25 mouse cellular contexts compared by ENCODE assay signal in the genomic region with DNA sequence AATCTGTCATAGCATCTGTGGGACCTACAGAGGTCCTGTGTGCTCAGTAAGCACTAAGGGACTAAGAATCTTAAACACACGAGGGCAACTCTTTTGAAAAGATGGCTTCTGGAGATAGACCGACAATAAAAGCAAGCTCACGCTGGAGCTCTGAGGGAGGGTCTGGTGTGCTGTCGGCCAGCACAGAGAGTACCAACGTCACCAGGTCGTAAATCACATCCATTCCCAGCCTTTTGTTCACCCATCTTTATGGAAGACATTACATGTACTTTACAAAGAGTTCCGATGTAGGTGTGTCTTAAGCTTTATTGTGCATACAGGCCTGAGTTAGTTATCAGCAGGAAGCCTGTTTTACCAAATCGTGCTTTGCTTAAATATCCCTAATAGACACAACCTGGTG. TPM values are rescaled to one million over a fixed set of nuclear protein-coding genes. Genes with fewer than 3 reads are reported as not detected.
DNase-seq lines count a peak whose midpoint lies in the region; ATAC-seq and TF ChIP-seq lines count a peak whose summit lies in the region.
"Had no signal": no experiment of that assay in that cellular context is flagged by ENCODE, and none has a peak within 500 bp of the region (broad histone marks: within the 10 kb centered on the region; RNA-seq: fewer than 3 reads in every experiment).

No protein-coding gene starts in this region.

- no peak overlapping the region for H3K9ac ChIP-seq in midbrain, embryonic 16.5 days (ENCODE audit: low read depth, low read length)
- no peak overlapping the region for H3K9ac ChIP-seq in intestine, postnatal 0 days (ENCODE audit: low read depth, low read length)
- H3K9ac ChIP-seq in neural tube, embryonic 14.5 days (replicated peaks; ENCODE audit: low read depth, low read length), result no peak overlapping the region
- no peak overlapping the region for H3K9ac ChIP-seq in midbrain, embryonic 15.5 days
- H3K9ac ChIP-seq: hindbrain, embryonic 14.5 days; liver, postnatal 0 days had no signal

- H3K9me3 ChIP-seq in midbrain, embryonic 10.5 days (replicated peaks), result 0 out of 2 replicates have a peak, but pooled peaks cover 4% of the 10 kb centered on the region
- no peaks in the 10 kb centered on the region for H3K9me3 ChIP-seq in midbrain, embryonic 16.5 days (replicated peaks; ENCODE audit: control insufficient read depth, low read length, poor library complexity, severe bottlenecking)
- no peaks in the 10 kb centered on the region for H3K9me3 ChIP-seq in intestine, postnatal 0 days (ENCODE audit: control insufficient read depth)
- H3K9me3 ChIP-seq in neural tube, embryonic 14.5 days (ENCODE audit: control insufficient read depth, low read length), result no peaks in the 10 kb centered on the region
- 0 out of 2 replicates have a peak, but pooled peaks cover 3% of the 10 kb centered on the region for H3K9me3 ChIP-seq in midbrain, embryonic 15.5 days

- no peak for TF ChIP-seq CTCF in intestine, postnatal 0 days (IDR thresholded peaks at IDR 0.05; ENCODE audit: low read depth)

- H3K27me3 ChIP-seq in midbrain, embryonic 10.5 days (ENCODE audit: low read depth, poor library complexity, severe bottlenecking), result no peaks in the 10 kb centered on the region
- H3K27me3 ChIP-seq in midbrain, embryonic 16.5 days (ENCODE audit: control insufficient read depth, insufficient read depth, low read depth, low read length), result no peaks in the 10 kb centered on the region
- no peaks in the 10 kb centered on the region for H3K27me3 ChIP-seq in intestine, postnatal 0 days (replicated peaks; ENCODE audit: control insufficient read depth, insufficient read depth, low read length)
- no peaks in the 10 kb centered on the region for H3K27me3 ChIP-seq in neural tube, embryonic 14.5 days (ENCODE audit: control insufficient read depth, insufficient read depth, low read length)
- H3K27me3 ChIP-seq in midbrain, embryonic 15.5 days (replicated peaks), result no peaks in the 10 kb centered on the region

- no peak overlapping the region for H3K4me3 ChIP-seq in midbrain, embryonic 10.5 days
- H3K4me3 ChIP-seq in midbrain, embryonic 16.5 days (ENCODE audit: low read depth, low read length), result no peak overlapping the region
- H3K4me3 ChIP-seq in intestine, postnatal 0 days (ENCODE audit: low read depth, low read length), result no peak overlapping the region
- H3K4me3 ChIP-seq in neural tube, embryonic 14.5 days (ENCODE audit: low read depth, low read length), result no peak overlapping the region
- H3K4me3 ChIP-seq in midbrain, embryonic 15.5 days, result no peak overlapping the region
- H3K4me3 ChIP-seq: embryonic facial prominence, embryonic 10.5 days; heart, adult 2 months had no signal

- ATAC-seq in midbrain, embryonic 16.5 days, result no peak
- ATAC-seq in intestine, postnatal 0 days, result no peak
- ATAC-seq in neural tube, embryonic 14.5 days (ENCODE audit: low read depth), result peak; percentile 36; the same call in 1 of the 2 replicates
- no peak for ATAC-seq in midbrain, embryonic 15.5 days (replicated peaks)
- ATAC-seq: inflammation-experienced regulatory T-cells, adult 6 months; liver, postnatal 0 days had no signal

- peaks cover 27% of the 10 kb centered on the region for H3K4me1 ChIP-seq in midbrain, embryonic 10.5 days
- no peaks in the 10 kb centered on the region for H3K4me1 ChIP-seq in midbrain, embryonic 16.5 days (ENCODE audit: control insufficient read depth, insufficient read depth, low read length)
- no peaks in the 10 kb centered on the region for H3K4me1 ChIP-seq in intestine, postnatal 0 days (replicated peaks; ENCODE audit: control insufficient read depth, insufficient read depth, low read length)
- no peaks in the 10 kb centered on the region for H3K4me1 ChIP-seq in neural tube, embryonic 14.5 days (ENCODE audit: control insufficient read depth, insufficient read depth, low read length)
- 0 out of 2 replicates have a peak, but pooled peaks cover 3% of the 10 kb centered on the region for H3K4me1 ChIP-seq in midbrain, embryonic 15.5 days

- H3K27ac ChIP-seq in midbrain, embryonic 10.5 days (replicated peaks), result peak overlapping the region; percentile 52
- no peak overlapping the region for H3K27ac ChIP-seq in midbrain, embryonic 16.5 days (ENCODE audit: low read length)
- no peak overlapping the region for H3K27ac ChIP-seq in intestine, postnatal 0 days (ENCODE audit: low read depth, low read length)
- no peak overlapping the region for H3K27ac ChIP-seq in neural tube, embryonic 14.5 days (ENCODE audit: low read depth, low read length)
- no peak overlapping the region for H3K27ac ChIP-seq in midbrain, embryonic 15.5 days
- H3K27ac ChIP-seq: embryonic facial prominence, embryonic 10.5 days; heart, adult 2 months; hindbrain, embryonic 14.5 days had no signal

- peak; percentile 43 for DNase-seq in embryo, embryonic 10 days (ENCODE audit: low spot score)
- DNase-seq in embryo, embryonic 9.5 days (ENCODE audit: extremely low spot score), result no peak
- no peak for DNase-seq in midbrain, embryonic 10.5 days (ENCODE audit: low spot score)
- no peak for DNase-seq in left cerebral cortex, adult 9 months (ENCODE audit: low spot score in 2 of 2)
- DNase-seq: adrenal gland, postnatal 14 days; cerebellum, adult 2 months; cerebellum, postnatal 25 days; gastrocnemius, postnatal 36 days; heart, adult 2 months; kidney, postnatal 4 days; liver, postnatal 0 days; lung, postnatal 10 days; thymus, postnatal 25 days had no signal

- WGBS in midbrain, embryonic 10.5 days, result 81% methylated on average over 8 of the region's 8 CpGs
- 72% methylated on average over 8 of the region's 8 CpGs for WGBS in midbrain, embryonic 16.5 days
- 24% methylated on average over 8 of the region's 8 CpGs for WGBS in intestine, postnatal 0 days
- 15% methylated on average over 8 of the region's 8 CpGs for WGBS in neural tube, embryonic 14.5 days
- whole genome bisulfite sequencing in midbrain, embryonic 15.5 days, result 71% methylated on average over 8 of the region's 8 CpGs

- H3K36me3 ChIP-seq in midbrain, embryonic 10.5 days, result no peaks in the 10 kb centered on the region
- H3K36me3 ChIP-seq in midbrain, embryonic 16.5 days (ENCODE audit: control insufficient read depth, insufficient read depth, low read length), result no peaks in the 10 kb centered on the region
- H3K36me3 ChIP-seq in intestine, postnatal 0 days (ENCODE audit: control insufficient read depth, insufficient read depth), result no peaks in the 10 kb centered on the region
- H3K36me3 ChIP-seq in neural tube, embryonic 14.5 days (ENCODE audit: control insufficient read depth, insufficient read depth, low read length), result no peaks in the 10 kb centered on the region
- no peaks in the 10 kb centered on the region for H3K36me3 ChIP-seq in midbrain, embryonic 15.5 days (replicated peaks)
- H3K36me3 ChIP-seq: embryonic facial prominence, embryonic 10.5 days had no signal

- no peak overlapping the region for H3K4me2 ChIP-seq in midbrain, embryonic 16.5 days (ENCODE audit: low read length)
- H3K4me2 ChIP-seq in intestine, postnatal 0 days (replicated peaks; ENCODE audit: low read depth), result 0 out of 2 replicates have a peak overlapping the region, but pooled peaks have one; percentile 9
- no peak overlapping the region for H3K4me2 ChIP-seq in neural tube, embryonic 14.5 days (ENCODE audit: low read depth, low read length)
- H3K4me2 ChIP-seq in midbrain, embryonic 15.5 days, result no peak overlapping the region
- H3K4me2 ChIP-seq: hindbrain, embryonic 14.5 days; midbrain, embryonic 11.5 days had no signal

RNA-seq across cellular contexts. Expression of gene Katnal1, which starts 14.9 kb away (rescaled TPM):
- polyA plus RNA-seq in midbrain, embryonic 10.5 days (2016; fragmentation: Nextera tagmentation; extraction: Ambion mirVana), result 24.2 and 29.5 TPM in 2 replicates
- 40.2 and 40.7 TPM in 2 replicates for polyA plus RNA-seq in midbrain, embryonic 16.5 days (2015; fragmentation: Nextera tagmentation; extraction: Ambion mirVana)
- polyA plus RNA-seq in intestine, postnatal 0 days (2015; fragmentation: Nextera tagmentation; extraction: Ambion mirVana), result 2.7 and 2.9 TPM in 2 replicates
- 42.3 and 44.5 TPM in 2 replicates for polyA plus RNA-seq in neural tube, embryonic 14.5 days (2014; fragmentation: Nextera tagmentation; extraction: Ambion mirVana)
- polyA plus RNA-seq in midbrain, embryonic 15.5 days (2015; fragmentation: Nextera tagmentation; extraction: Ambion mirVana), result 33.4 and 42.7 TPM in 2 replicates

RNA-seq across cellular contexts. Expression of gene Gm42791, which starts 50.9 kb away (rescaled TPM):
- polyA plus RNA-seq in midbrain, embryonic 10.5 days (2016; fragmentation: Nextera tagmentation; extraction: Ambion mirVana), result 2.0 TPM in 1 of 2 replicates, not detected in the other
- 5.7 and 6.7 TPM in 2 replicates for polyA plus RNA-seq in midbrain, embryonic 16.5 days (2015; fragmentation: Nextera tagmentation; extraction: Ambion mirVana)
- polyA plus RNA-seq in intestine, postnatal 0 days (2015; fragmentation: Nextera tagmentation; extraction: Ambion mirVana), result not detected in 2 replicates
- polyA plus RNA-seq in neural tube, embryonic 14.5 days (2014; fragmentation: Nextera tagmentation; extraction: Ambion mirVana), result not detected in 2 replicates
- polyA plus RNA-seq in midbrain, embryonic 15.5 days (2015; fragmentation: Nextera tagmentation; extraction: Ambion mirVana), result 6.5 and 8.6 TPM in 2 replicates
- polyA plus RNA-seq: cerebellum, adult 2 months; forebrain, embryonic 11.5 days; heart, adult 2 months; heart, embryonic 14.5 days; inflammation-experienced regulatory T-cells, adult 6 months; limb, embryonic 14.5 days; small intestine, adult 2 months had no signal
